Mouse (Mus musculus): Measurements from ENCODE around the gene Slc39a10.

- no peak for TF ChIP-seq EP300 (IDR thresholded peaks at IDR 0.05; ENCODE audit: low read depth)
- no peak for TF ChIP-seq CTCF (IDR thresholded peaks at IDR 0.05; ENCODE audit: low read depth)
These were observed 33.6 kb upstream of the Slc39a10 start for GRCm38 (mm10) chr1:46926239-46926638.
